In genomic region chr6:12145216-12145615, GRCm38 (mm10) we compare ENCODE assay signal across 15 mouse cellular contexts.
"Had no signal": no experiment of that assay in that cellular context is flagged by ENCODE, and none has a peak within 500 bp of the region (broad histone marks: within the 10 kb centered on the region; RNA-seq: fewer than 3 reads in every experiment).

No protein-coding gene starts in this region.

- H3K27me3 ChIP-seq: liver, embryonic 15.5 days; midbrain, embryonic 13.5 days; neural tube, embryonic 12.5 days; stomach, embryonic 15.5 days had no signal

- ATAC-seq: lung, postnatal 0 days; midbrain, embryonic 13.5 days had no signal

- H3K4me2 ChIP-seq: liver, embryonic 11.5 days; liver, embryonic 15.5 days; midbrain, embryonic 13.5 days; neural tube, embryonic 12.5 days; stomach, embryonic 15.5 days had no signal

- H3K27ac ChIP-seq: left cerebral cortex, adult 2 months; limb, embryonic 10.5 days; liver, embryonic 15.5 days; midbrain, embryonic 13.5 days; neural tube, embryonic 12.5 days; stomach, embryonic 15.5 days had no signal

- H3K36me3 ChIP-seq: limb, embryonic 10.5 days; liver, embryonic 15.5 days; midbrain, embryonic 13.5 days; neural tube, embryonic 12.5 days; stomach, embryonic 15.5 days had no signal

- DNase-seq: kidney, adult 8-10 months; kidney, postnatal 25 days; lung, adult 2 months; lung, postnatal 36 days; retina, postnatal 1 day; thymus, adult 2 months; thymus, postnatal 25 days had no signal

- H3K9me3 ChIP-seq: limb, embryonic 10.5 days; liver, embryonic 15.5 days; midbrain, embryonic 13.5 days; neural tube, embryonic 12.5 days; stomach, embryonic 15.5 days had no signal

- H3K4me1 ChIP-seq: limb, embryonic 10.5 days; liver, embryonic 15.5 days; midbrain, embryonic 13.5 days; neural tube, embryonic 12.5 days; stomach, embryonic 15.5 days had no signal

- H3K9ac ChIP-seq: liver, embryonic 15.5 days; midbrain, embryonic 13.5 days; neural tube, embryonic 12.5 days; stomach, embryonic 15.5 days had no signal

- H3K4me3 ChIP-seq: left cerebral cortex, adult 2 months; limb, embryonic 10.5 days; liver, embryonic 15.5 days; midbrain, embryonic 13.5 days; neural tube, embryonic 12.5 days; stomach, embryonic 15.5 days had no signal
